ENCODE assay signal across 8 mouse cellular contexts in genomic region chr6:86157253-86158234, GRCm38 (mm10). TPM values are rescaled to one million over a fixed set of nuclear protein-coding genes. Genes with fewer than 3 reads are reported as not detected.
DNase-seq lines count a peak whose midpoint lies in the region; ATAC-seq and TF ChIP-seq lines count a peak whose summit lies in the region.

No protein-coding gene starts in this region.

- no peaks in the 10 kb centered on the region for H3K9me3 ChIP-seq in heart, embryonic 14.5 days (ENCODE audit: control insufficient read depth, low read length)
- H3K9me3 ChIP-seq in heart, embryonic 11.5 days (replicated peaks; ENCODE audit: control insufficient read depth, low read length), result no peaks in the 10 kb centered on the region
- H3K9me3 ChIP-seq in embryonic facial prominence, embryonic 14.5 days (ENCODE audit: control insufficient read depth, low read length), result no peaks in the 10 kb centered on the region
- no peaks in the 10 kb centered on the region for H3K9me3 ChIP-seq in forebrain, embryonic 16.5 days (ENCODE audit: control insufficient read depth, low read length)

- TF ChIP-seq CTCF in lung, adult 2 months (IDR thresholded peaks at IDR 0.05; ENCODE audit: insufficient read depth, low read length), result no peak
- no peak; the same call in 1 of the 2 replicates for TF ChIP-seq CTCF in left cerebral cortex, adult 2 months (IDR thresholded peaks at IDR 0.05)

- no peak for TF ChIP-seq POLR2A in lung, adult 2 months (IDR thresholded peaks at IDR 0.05; ENCODE audit: borderline replicate concordance, extremely low read depth, low read depth, low read length)

- H3K36me3 ChIP-seq in heart, embryonic 14.5 days (ENCODE audit: control insufficient read depth, insufficient read depth, low read length), result no peaks in the 10 kb centered on the region
- H3K36me3 ChIP-seq in heart, embryonic 11.5 days (ENCODE audit: control insufficient read depth, insufficient read depth, low read length), result no peaks in the 10 kb centered on the region
- H3K36me3 ChIP-seq in embryonic facial prominence, embryonic 14.5 days (ENCODE audit: control insufficient read depth, insufficient read depth, low read length), result no peaks in the 10 kb centered on the region
- no peaks in the 10 kb centered on the region for H3K36me3 ChIP-seq in forebrain, embryonic 16.5 days (ENCODE audit: control insufficient read depth, insufficient read depth)

- 0 out of 2 replicates have a peak overlapping the region, but pooled peaks have one; percentile 5 for H3K4me2 ChIP-seq in heart, embryonic 14.5 days (ENCODE audit: low read length)
- no peak overlapping the region for H3K4me2 ChIP-seq in heart, embryonic 11.5 days
- H3K4me2 ChIP-seq in embryonic facial prominence, embryonic 14.5 days (ENCODE audit: low read depth, low read length), result no peak overlapping the region
- no peak overlapping the region for H3K4me2 ChIP-seq in forebrain, embryonic 16.5 days (ENCODE audit: low read length)

- no peak overlapping the region for H3K4me3 ChIP-seq in heart, embryonic 14.5 days (ENCODE audit: control insufficient read depth in 1 of 2, insufficient read depth in 1 of 2, low read depth in 1 of 2, low read length in 2 of 2)
- H3K4me3 ChIP-seq in heart, embryonic 11.5 days (ENCODE audit: low read depth, low read length), result no peak overlapping the region
- no peak overlapping the region for H3K4me3 ChIP-seq in embryonic facial prominence, embryonic 14.5 days (ENCODE audit: low read depth, low read length)
- no peak overlapping the region for H3K4me3 ChIP-seq in lung, adult 2 months (replicated peaks; ENCODE audit: extremely low read depth, low read depth, low read length)
- no peak overlapping the region for H3K4me3 ChIP-seq in forebrain, embryonic 16.5 days (replicated peaks; ENCODE audit: low read length)
- H3K4me3 ChIP-seq in left cerebral cortex, adult 2 months, result no peak overlapping the region

- H3K4me1 ChIP-seq in heart, embryonic 14.5 days (ENCODE audit: control insufficient read depth in 2 of 2, insufficient read depth in 2 of 2, low read length in 2 of 2), result peaks cover 5 to 6% of the 10 kb centered on the region in 2 experiments; a peak in 1 of 4 replicates
- H3K4me1 ChIP-seq in heart, embryonic 11.5 days (ENCODE audit: control insufficient read depth, insufficient read depth, low read length), result no peaks in the 10 kb centered on the region
- peaks cover 3% of the 10 kb centered on the region; the same call in 1 of the 2 replicates for H3K4me1 ChIP-seq in embryonic facial prominence, embryonic 14.5 days (ENCODE audit: control insufficient read depth, insufficient read depth, low read length)
- no peaks in the 10 kb centered on the region; the same call in 1 of the 2 replicates for H3K4me1 ChIP-seq in lung, adult 2 months (ENCODE audit: control insufficient read depth, insufficient read depth, low read length)
- H3K4me1 ChIP-seq in forebrain, embryonic 16.5 days (replicated peaks; ENCODE audit: control insufficient read depth, insufficient read depth, low read length), result peaks cover 5% of the 10 kb centered on the region

- ATAC-seq in heart, embryonic 14.5 days (ENCODE audit: insufficient number of reproducible peaks, insufficient read depth, low FRiP score, low read depth), result peak; percentile 62
- ATAC-seq in heart, embryonic 11.5 days (replicated peaks; ENCODE audit: insufficient number of reproducible peaks, low FRiP score, low TSS enrichment), result no peak
- ATAC-seq in embryonic facial prominence, embryonic 14.5 days (ENCODE audit: low read depth), result peak; percentile 82
- no peak; the same call in 1 of the 2 replicates for ATAC-seq in forebrain, embryonic 16.5 days

- 56% methylated on average over 17 of the region's 17 CpGs for WGBS in heart, embryonic 14.5 days
- WGBS in heart, embryonic 11.5 days (ENCODE audit: insufficient replicate concordance), result 69% methylated on average over 17 of the region's 17 CpGs
- WGBS in embryonic facial prominence, embryonic 14.5 days, result 58% methylated on average over 17 of the region's 17 CpGs
- 49% methylated on average over 17 of the region's 17 CpGs for WGBS in lung, adult 2 months
- WGBS in forebrain, embryonic 16.5 days, result 52% methylated on average over 17 of the region's 17 CpGs

- DNase-seq in ES-CJ7 (ENCODE audit: low read depth, low spot score), result peak; percentile 23
- peak; percentile 87 for DNase-seq in embryonic facial prominence, embryonic 14.5 days (ENCODE audit: low spot score)
- DNase-seq in lung, adult 2 months, result peak; percentile 53
- no peak for DNase-seq in left cerebral cortex, adult 2 months (ENCODE audit: extremely low spot score in 1 of 2, low spot score in 2 of 2)
- DNase-seq in layer of hippocampus, adult 18-20 months (ENCODE audit: low spot score in 2 of 2), result no peak

- H3K9ac ChIP-seq in heart, embryonic 14.5 days (ENCODE audit: low read length), result no peak overlapping the region
- H3K9ac ChIP-seq in heart, embryonic 11.5 days (ENCODE audit: low read depth, low read length), result no peak overlapping the region
- no peak overlapping the region for H3K9ac ChIP-seq in embryonic facial prominence, embryonic 14.5 days (ENCODE audit: low read depth, low read length)
- H3K9ac ChIP-seq in forebrain, embryonic 16.5 days (replicated peaks; ENCODE audit: low read depth, low read length), result no peak overlapping the region

- no peaks in the 10 kb centered on the region for H3K27me3 ChIP-seq in heart, embryonic 14.5 days (ENCODE audit: control insufficient read depth, insufficient read depth, low read length)
- no peaks in the 10 kb centered on the region for H3K27me3 ChIP-seq in heart, embryonic 11.5 days (ENCODE audit: control insufficient read depth, insufficient read depth, low read length)
- no peaks in the 10 kb centered on the region for H3K27me3 ChIP-seq in embryonic facial prominence, embryonic 14.5 days (replicated peaks; ENCODE audit: control insufficient read depth, insufficient read depth, low read length)
- no peaks in the 10 kb centered on the region for H3K27me3 ChIP-seq in forebrain, embryonic 16.5 days (replicated peaks; ENCODE audit: control insufficient read depth, insufficient read depth, low read length)

- intact Hi-C loops in left cerebral cortex, adult 2 months (cut with DNase I), result no loop called here

- H3K27ac ChIP-seq in heart, embryonic 14.5 days (replicated peaks in 1 of 2; ENCODE audit: control insufficient read depth in 1 of 2, insufficient read depth in 1 of 2, low read depth in 2 of 2, low read length in 2 of 2), result no peak overlapping the region
- H3K27ac ChIP-seq in heart, embryonic 11.5 days (ENCODE audit: low read depth, low read length), result no peak overlapping the region
- H3K27ac ChIP-seq in embryonic facial prominence, embryonic 14.5 days (replicated peaks; ENCODE audit: low read depth, low read length), result no peak overlapping the region
- no peak overlapping the region for H3K27ac ChIP-seq in forebrain, embryonic 16.5 days (ENCODE audit: low read length)
- no peak overlapping the region for H3K27ac ChIP-seq in left cerebral cortex, adult 2 months

RNA-seq across cellular contexts. Expression of gene Tgfa, which starts 37.5 kb away (rescaled TPM):
- polyA plus RNA-seq in heart, embryonic 14.5 days (2014; fragmentation: Nextera tagmentation; extraction: Ambion mirVana), result 4.2 and 4.5 TPM in 2 replicates
- 3.0 and 4.1 TPM in 2 replicates for polyA plus RNA-seq in heart, embryonic 11.5 days (2014; fragmentation: Nextera tagmentation; extraction: Ambion mirVana)
- 4.5 and 5.2 TPM in 2 replicates for polyA plus RNA-seq in embryonic facial prominence, embryonic 14.5 days (2014; fragmentation: Nextera tagmentation; extraction: Ambion mirVana)
- polyA plus RNA-seq in lung, adult 2 months (2012; rRNA removed), result 8.2 and 11.2 TPM in 2 replicates
- 14.6 and 19.7 TPM in 2 replicates for polyA plus RNA-seq in forebrain, embryonic 16.5 days (2015; fragmentation: Nextera tagmentation; extraction: Ambion mirVana)
- 10 to 100 TPM; 11.7 to 13.1 TPM for total RNA-seq in left cerebral cortex, adult 2 months (2021)
- 10 to 100 TPM; 25.3 to 25.4 TPM for total RNA-seq in layer of hippocampus, adult 18-20 months (2021)

Comparison
In these comparisons a context has a peak if more than half of its experiments do, and no peak if none do; other contexts are left out.
1. ATAC-seq: peak in heart, embryonic 14.5 days (single experiment) and embryonic facial prominence, embryonic 14.5 days (single experiment); none in heart, embryonic 11.5 days (single experiment) and forebrain, embryonic 16.5 days (single experiment).
2. DNase-seq: peak in ES-CJ7 (single experiment), embryonic facial prominence, embryonic 14.5 days (single experiment) and lung, adult 2 months (single experiment); none in left cerebral cortex, adult 2 months (0 of 2) and layer of hippocampus, adult 18-20 months (0 of 2).